Mouse (Mus musculus) B cell, adult 2 months (primary cell): Measurements from ENCODE around the gene Edc3.
A peak's percentile ranks its signal among the peaks of the same experiment; 100 is the strongest.

Source experiments
- DNase-seq, 2 experiments: peaks; one replicate each; pipeline ENCODE4 v3.0.0; 2022

The Edc3 gene

GRCm38 (mm10) chr9:57764147-57764973, 56.0 kb downstream of the Edc3 start:
- DNase-seq = peak; percentile 35 to 47

- peak; percentile 96 to 97 for DNase-seq
Observed at GRCm38 (mm10) chr9:57764974-57765363, 56.6 kb downstream of the Edc3 start.

- DNase-seq = peak; percentile 69 to 75
Observed at GRCm38 (mm10) chr9:57765364-57766351, 57.3 kb downstream of the Edc3 start, which contains the start of gene Clk3. TSS of gene Clk3 (minus strand) at chr9:57765860.

- no peak for DNase-seq
Observed at GRCm38 (mm10) chr9:57766431-57766830, 58.1 kb downstream of the Edc3 start.

- no peak for DNase-seq
Observed at GRCm38 (mm10) chr9:57767231-57767630, 58.9 kb downstream of the Edc3 start.

- no peak for DNase-seq
Observed at GRCm38 (mm10) chr9:57769539-57770069, 61.3 kb downstream of the Edc3 start.

- no peak for DNase-seq
Observed at GRCm38 (mm10) chr9:57770214-57770613, 61.9 kb downstream of the Edc3 start.

GRCm38 (mm10) chr9:57770836-57771235, 62.5 kb downstream of the Edc3 start:
- no peak for DNase-seq

GRCm38 (mm10) chr9:57773754-57774153, 65.4 kb downstream of the Edc3 start:
- DNase-seq = no peak

GRCm38 (mm10) chr9:57774168-57774567, 65.8 kb downstream of the Edc3 start:
- peak; percentile 35 to 42 for DNase-seq

- no peak for DNase-seq
Observed at GRCm38 (mm10) chr9:57775026-57775425, 66.7 kb downstream of the Edc3 start.

GRCm38 (mm10) chr9:57775736-57776135, 67.4 kb downstream of the Edc3 start:
- DNase-seq = no peak

- DNase-seq = no peak
Observed at GRCm38 (mm10) chr9:57782656-57783055, 74.3 kb downstream of the Edc3 start.

- peak in 1 of 2 experiments; percentile 13 for DNase-seq
Observed at GRCm38 (mm10) chr9:57789733-57790132, 81.4 kb downstream of the Edc3 start.

- no peak for DNase-seq
Observed at GRCm38 (mm10) chr9:57797456-57797855, 89.1 kb downstream of the Edc3 start.

GRCm38 (mm10) chr9:57798725-57799253, 90.4 kb downstream of the Edc3 start:
- no peak for DNase-seq

- peak; percentile 47 to 48 for DNase-seq
Observed at GRCm38 (mm10) chr9:57800325-57800975, 92.1 kb downstream of the Edc3 start.
